Mouse (Mus musculus) forebrain, embryonic 16.5 days (tissue): Measurements from ENCODE around the gene Il1rapl1. TPM values are rescaled to one million over a fixed set of nuclear protein-coding genes. Genes with fewer than 3 reads are reported as not detected.

Source experiments
- ATAC-seq: fragments of 200-750 bp; cut with Nextera tagmentation; 2 replicates; pipeline ENCODE4 v1.8.0; 2017; ENCODE audit warnings: mild to moderate bottlenecking, moderate library complexity
- H3K27ac ChIP-seq: fragments of 300-500 bp; sonication (generic); 2 replicates; pipeline ENCODE4 v1.5.1; 2014; ENCODE audit warnings: low read length, control low read depth
- H3K27me3 ChIP-seq: fragments of 300-500 bp; sonication (generic); replicated peaks from 2 replicates; pipeline ENCODE4 v1.6.1; 2014; ENCODE audit warnings: low read length; ENCODE audit not compliant: control insufficient read depth, insufficient read depth
- H3K36me3 ChIP-seq: fragments of 300-500 bp; sonication (generic); 2 replicates; pipeline ENCODE4 v1.6.1; 2014; ENCODE audit not compliant: control insufficient read depth, insufficient read depth
- H3K4me1 ChIP-seq: fragments of 300-500 bp; sonication (generic); replicated peaks from 2 replicates; pipeline ENCODE4 v1.6.1; 2014; ENCODE audit warnings: low read length; ENCODE audit not compliant: control insufficient read depth, insufficient read depth
- H3K4me2 ChIP-seq: fragments of 300-500 bp; sonication (generic); 2 replicates; pipeline ENCODE4 v1.6.1; 2014; ENCODE audit warnings: mild to moderate bottlenecking, low read length, control low read depth
- H3K4me3 ChIP-seq: fragments of 300-500 bp; sonication (generic); replicated peaks from 2 replicates; pipeline ENCODE4 v1.5.1; 2014; ENCODE audit warnings: mild to moderate bottlenecking, low read length, control low read depth
- H3K9ac ChIP-seq: fragments of 300-500 bp; sonication (generic); replicated peaks from 2 replicates; pipeline ENCODE4 v1.6.1; 2014; ENCODE audit warnings: low read depth, low read length, control low read depth
- H3K9me3 ChIP-seq: fragments of 300-500 bp; sonication (generic); 2 replicates; pipeline ENCODE4 v1.6.1; 2016; ENCODE audit warnings: low read length; ENCODE audit not compliant: control insufficient read depth
- WGBS: fragments of 180-500 bp; shearing (Covaris S2); extraction: QIAGEN DNeasy Blood & Tissue Kit; methylation state at CpG from one replicate; pipeline ENCODE4 v1.1.7; 2014; 5-methylcytosine and 5-hydroxymethylcytosine counted together
- polyA plus RNA-seq: library from polyadenylated mRNA; unstranded; fragments of >200 nt; fragmentation: Nextera tagmentation; extraction: Ambion mirVana; gene quantifications from 2 replicates; pipeline ENCODE4 v1.2.1, GENCODE M21; 2015

The Il1rapl1 gene
- polyA plus RNA-seq, 1 experiment from 2014 or later, result 4.0 TPM

DNA sequence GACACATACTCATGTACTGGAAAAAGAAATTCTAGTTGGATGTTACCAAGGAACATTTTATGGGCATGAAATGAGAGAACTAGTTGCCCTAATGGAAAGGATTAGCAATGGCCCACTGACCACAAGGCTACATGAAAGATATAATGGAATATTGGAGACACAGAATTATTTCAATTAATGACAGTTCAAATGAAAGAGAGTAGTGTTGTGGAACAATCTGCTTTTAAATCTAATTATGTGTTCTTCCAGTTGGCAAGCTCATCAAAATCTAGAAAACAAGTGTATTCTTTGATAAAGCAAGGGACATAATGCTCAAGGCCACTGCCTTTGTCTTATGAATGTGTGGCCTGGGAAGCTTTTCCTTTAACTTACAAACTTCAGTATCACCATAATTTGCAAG, 1113.1 kb downstream of the Il1rapl1 start:
- H3K4me3 ChIP-seq, result no peak overlapping the region
- no peaks in the 10 kb centered on the region for H3K4me1 ChIP-seq
- no peak overlapping the region for H3K27ac ChIP-seq
- no peaks in the 10 kb centered on the region for H3K9me3 ChIP-seq
- no peaks in the 10 kb centered on the region for H3K27me3 ChIP-seq
- H3K9ac ChIP-seq, result no peak overlapping the region
- no peak overlapping the region for H3K4me2 ChIP-seq
- no peak for ATAC-seq
- no peaks in the 10 kb centered on the region for H3K36me3 ChIP-seq

DNA sequence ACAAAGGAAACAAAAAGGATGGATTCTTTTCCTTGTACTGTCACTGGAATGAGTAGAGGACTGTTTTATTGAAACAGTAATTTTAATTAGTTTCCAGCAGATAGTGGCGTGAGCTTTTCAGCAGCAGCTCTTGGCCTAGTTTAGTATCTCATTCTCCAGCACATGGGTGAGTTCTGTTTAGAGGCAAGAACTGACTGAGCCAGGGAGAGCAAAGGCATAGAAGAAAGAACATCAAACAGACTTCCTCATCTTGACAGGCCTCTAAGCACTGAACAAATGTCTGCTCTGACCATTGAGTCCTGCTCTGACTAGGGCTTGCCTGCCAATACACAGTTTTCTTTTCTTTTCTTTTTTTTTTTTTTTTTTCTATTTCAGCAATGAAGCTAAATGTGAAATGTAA, 1160.3 kb downstream of the Il1rapl1 start:
- H3K9ac ChIP-seq, result no peak overlapping the region
- H3K27ac ChIP-seq, result no peak overlapping the region
- no peaks in the 10 kb centered on the region for H3K27me3 ChIP-seq
- peak; percentile 45; the same call in 1 of the 2 replicates for ATAC-seq
- H3K9me3 ChIP-seq, result no peaks in the 10 kb centered on the region
- no peak overlapping the region for H3K4me3 ChIP-seq
- no peak overlapping the region for H3K4me2 ChIP-seq
- H3K36me3 ChIP-seq, result no peaks in the 10 kb centered on the region
- H3K4me1 ChIP-seq, result no peaks in the 10 kb centered on the region
- WGBS, result 30% methylated on average over 1 of the region's 1 CpGs

DNA sequence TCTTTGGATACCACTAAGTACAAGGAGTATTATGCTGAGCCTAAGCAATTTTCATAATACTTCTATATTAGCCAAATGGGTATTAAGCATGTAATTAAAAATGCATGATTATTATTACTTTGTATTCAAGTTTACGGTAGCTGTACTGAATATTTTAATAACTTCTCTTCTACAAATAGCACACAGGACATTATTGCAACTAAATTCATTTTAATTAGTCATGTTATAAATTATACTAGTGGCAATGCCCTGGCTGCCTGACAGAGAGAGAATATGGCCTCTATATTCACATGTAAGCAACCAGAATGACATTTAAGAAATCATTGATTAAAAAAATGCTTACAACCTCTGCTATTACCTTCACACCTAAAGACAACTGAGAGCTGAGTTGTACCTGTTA, 1160.8 kb downstream of the Il1rapl1 start:
- 76% methylated on average over 1 of the region's 1 CpGs for WGBS
- H3K27ac ChIP-seq, result no peak overlapping the region
- H3K27me3 ChIP-seq, result no peaks in the 10 kb centered on the region
- H3K4me1 ChIP-seq, result no peaks in the 10 kb centered on the region
- no peak overlapping the region for H3K4me3 ChIP-seq
- ATAC-seq, result no peak
- H3K9ac ChIP-seq, result no peak overlapping the region
- H3K9me3 ChIP-seq, result no peaks in the 10 kb centered on the region
- H3K36me3 ChIP-seq, result no peaks in the 10 kb centered on the region
- no peak overlapping the region for H3K4me2 ChIP-seq

DNA sequence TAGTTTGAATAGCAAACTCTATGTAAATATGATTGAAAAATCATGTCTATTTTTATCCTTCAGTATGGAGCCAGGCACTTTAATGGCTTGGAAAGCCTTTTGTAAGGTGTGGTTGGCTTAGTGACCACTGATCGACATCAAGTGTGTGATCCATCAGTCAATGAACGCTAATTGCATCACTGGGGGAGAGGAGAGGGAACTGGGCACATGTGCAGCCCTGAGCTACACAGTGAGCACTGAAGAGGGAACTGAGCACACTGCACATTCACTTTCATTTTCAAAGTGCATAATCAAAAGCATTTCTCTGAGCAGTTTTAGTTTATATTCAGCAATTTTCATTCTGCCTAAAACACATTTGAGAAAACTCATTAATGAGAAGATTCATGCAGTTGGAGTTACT, 1164.5 kb downstream of the Il1rapl1 start:
- Histone ChIP-seq H3K9ac (no peak overlapping the region), H3K4me3 (no peak overlapping the region), H3K27me3 (no peaks in the 10 kb centered on the region), H3K4me2 (no peak overlapping the region), H3K36me3 (no peaks in the 10 kb centered on the region), H3K9me3 (no peaks in the 10 kb centered on the region), H3K4me1 (no peaks in the 10 kb centered on the region), H3K27ac (no peak overlapping the region)
- 40% methylated on average over 2 of the region's 2 CpGs for WGBS
- no peak for ATAC-seq

DNA sequence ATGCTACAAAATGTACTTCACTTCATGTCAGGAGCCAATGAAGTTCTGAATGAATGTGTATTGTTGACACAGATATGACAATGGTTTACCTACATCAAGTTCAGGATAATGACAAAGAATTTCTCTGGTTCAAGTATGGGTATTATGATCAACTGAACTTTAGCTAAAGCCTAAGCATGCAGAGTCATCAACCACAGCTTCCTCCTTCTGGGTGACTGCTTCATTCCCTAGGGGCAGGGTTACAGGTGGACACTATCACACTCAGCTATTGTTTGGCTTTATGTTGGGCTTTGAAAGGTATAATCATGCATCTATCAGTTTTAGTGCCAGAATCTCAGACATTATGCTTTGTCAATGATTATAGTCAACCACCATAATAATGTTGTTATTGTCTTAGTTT, 1166.3 kb downstream of the Il1rapl1 start:
- Histone ChIP-seq H3K9ac (no peak overlapping the region), H3K27ac (no peak overlapping the region)
- ATAC-seq, result no peak

DNA sequence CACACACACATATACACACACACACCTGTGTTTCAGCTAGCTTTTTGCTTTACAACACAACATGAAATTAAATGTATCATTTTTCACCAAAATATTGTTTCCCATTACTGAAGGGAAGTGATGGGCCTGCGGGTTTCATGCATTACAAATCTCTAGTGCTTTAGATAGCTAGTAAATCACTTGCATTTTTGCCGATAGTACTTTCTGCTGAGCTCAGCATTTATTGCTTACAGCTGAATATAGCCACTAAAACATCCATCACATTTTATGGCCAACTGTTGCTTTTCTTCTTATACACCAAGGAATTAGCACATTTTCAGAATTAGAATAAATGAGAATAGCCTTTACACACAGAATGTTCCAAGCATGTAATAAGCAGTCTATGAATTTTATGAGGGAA, 1260.6 kb downstream of the Il1rapl1 start:
- no peaks in the 10 kb centered on the region for H3K27me3 ChIP-seq
- WGBS, result 92% methylated on average over 2 of the region's 2 CpGs
- H3K4me2 ChIP-seq, result no peak overlapping the region
- H3K4me1 ChIP-seq, result no peaks in the 10 kb centered on the region
- H3K27ac ChIP-seq, result no peak overlapping the region
- H3K4me3 ChIP-seq, result no peak overlapping the region
- no peak for ATAC-seq
- H3K9ac ChIP-seq, result no peak overlapping the region
- no peaks in the 10 kb centered on the region for H3K9me3 ChIP-seq
- H3K36me3 ChIP-seq, result no peaks in the 10 kb centered on the region

More for the DNA sequence above, 1166.3 kb downstream of the Il1rapl1 start:
- Histone ChIP-seq H3K4me1 (no peaks in the 10 kb centered on the region), H3K36me3 (no peaks in the 10 kb centered on the region), H3K4me2 (no peak overlapping the region), H3K4me3 (no peak overlapping the region), H3K27me3 (no peaks in the 10 kb centered on the region), H3K9me3 (no peaks in the 10 kb centered on the region)

DNA sequence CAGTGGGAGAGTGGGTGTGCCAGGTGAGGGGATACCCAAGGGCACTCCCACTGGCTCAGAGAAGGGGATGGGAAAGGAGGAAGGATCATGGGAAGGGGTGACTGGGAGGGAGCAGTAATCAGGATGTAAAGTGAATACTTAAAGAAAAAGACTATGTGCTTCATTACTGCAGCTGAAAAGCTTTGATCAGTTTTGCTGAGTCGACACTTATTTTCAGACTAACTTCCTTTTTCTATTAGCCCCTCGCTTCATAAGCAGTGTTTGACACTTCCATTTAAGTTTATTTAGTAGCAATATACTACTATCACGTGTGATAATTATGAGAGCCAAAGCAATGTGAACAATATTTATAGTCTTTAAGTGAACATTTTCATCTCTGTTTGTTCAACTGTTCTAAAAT, 1307.2 kb downstream of the Il1rapl1 start:
- Histone ChIP-seq H3K36me3 (no peaks in the 10 kb centered on the region), H3K4me3 (no peak overlapping the region), H3K4me1 (no peaks in the 10 kb centered on the region), H3K9ac (no peak overlapping the region), H3K9me3 (no peaks in the 10 kb centered on the region), H3K27me3 (no peaks in the 10 kb centered on the region), H3K4me2 (no peak overlapping the region), H3K27ac (no peak overlapping the region)
- no peak for ATAC-seq
- 87% methylated on average over 3 of the region's 3 CpGs for WGBS

DNA sequence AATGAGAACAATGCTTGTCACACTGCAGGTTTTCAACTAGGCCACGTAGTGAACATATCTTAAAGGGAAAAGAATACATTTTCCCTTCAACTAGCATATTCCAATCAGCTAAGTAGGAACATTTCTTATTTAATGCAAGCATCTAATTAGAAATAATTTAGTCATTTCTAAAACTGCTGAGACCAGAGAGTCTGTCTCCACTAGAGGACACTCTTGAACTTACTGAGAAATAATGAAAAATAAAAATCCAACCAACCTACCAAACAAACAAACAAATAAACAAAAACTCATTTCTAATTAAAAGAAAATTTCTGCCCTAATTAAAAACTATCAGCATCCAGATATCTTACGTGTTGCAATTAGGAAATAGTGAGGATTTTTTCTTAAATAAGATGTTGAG, 1312.7 kb downstream of the Il1rapl1 start:
- H3K27me3 ChIP-seq, result no peaks in the 10 kb centered on the region
- H3K36me3 ChIP-seq, result no peaks in the 10 kb centered on the region
- ATAC-seq, result no peak
- no peak overlapping the region for H3K9ac ChIP-seq
- H3K4me2 ChIP-seq, result no peak overlapping the region
- H3K27ac ChIP-seq, result no peak overlapping the region
- no peaks in the 10 kb centered on the region for H3K9me3 ChIP-seq
- WGBS, result 71% methylated on average over 2 of the region's 2 CpGs
- no peak overlapping the region for H3K4me3 ChIP-seq
- H3K4me1 ChIP-seq, result no peaks in the 10 kb centered on the region

DNA sequence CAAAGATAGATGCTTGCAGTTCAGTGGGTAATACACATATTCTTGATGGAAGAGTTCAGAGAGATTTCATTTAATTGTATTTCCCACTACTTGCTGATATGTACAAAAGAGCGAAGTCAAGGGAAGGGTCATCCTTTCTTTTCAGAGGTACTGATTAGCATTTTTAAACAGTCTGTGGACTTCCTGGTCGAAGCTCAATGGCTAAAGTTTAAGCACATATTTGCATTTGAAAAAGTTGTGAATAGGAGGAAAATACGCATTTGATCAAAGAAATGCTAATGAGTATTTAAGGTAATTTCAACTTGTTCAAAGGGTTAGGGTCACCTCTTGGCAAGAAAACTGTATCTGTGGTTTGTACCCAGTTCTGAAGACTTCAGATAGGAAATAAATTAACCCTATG, 1386.6 kb downstream of the Il1rapl1 start:
- H3K27me3 ChIP-seq, result no peaks in the 10 kb centered on the region
- H3K4me2 ChIP-seq, result no peak overlapping the region
- no peaks in the 10 kb centered on the region for H3K4me1 ChIP-seq
- H3K36me3 ChIP-seq, result no peaks in the 10 kb centered on the region
- ATAC-seq, result no peak
- no peak overlapping the region for H3K9ac ChIP-seq
- 22% methylated on average over 3 of the region's 3 CpGs for WGBS
- H3K4me3 ChIP-seq, result no peak overlapping the region
- H3K9me3 ChIP-seq, result no peaks in the 10 kb centered on the region
- H3K27ac ChIP-seq, result no peak overlapping the region
